Mouse (Mus musculus) neural tube, embryonic 14.5 days (tissue): Measurements from ENCODE around the gene Lemd2. TPM values are rescaled to one million over a fixed set of nuclear protein-coding genes. Genes with fewer than 3 reads are reported as not detected.
A peak's percentile ranks its signal among the peaks of the same experiment; 100 is the strongest.

Experiments used
- ATAC-seq: fragments of 200-750 bp; cut with Nextera tagmentation; 2 replicates; pipeline ENCODE4 v1.8.0; 2017; ENCODE audit warnings: low read depth, mild to moderate bottlenecking, moderate TSS enrichment, moderate library complexity
- H3K27ac ChIP-seq: fragments of 300-500 bp; sonication (generic); 2 replicates; pipeline ENCODE4 v1.5.1; 2014; ENCODE audit warnings: low read depth, mild to moderate bottlenecking, control low read depth, low read length, moderate library complexity, mixed read lengths
- H3K27me3 ChIP-seq: fragments of 300-500 bp; sonication (generic); 2 replicates; pipeline ENCODE4 v1.6.1; 2014; ENCODE audit warnings: low read length; ENCODE audit not compliant: control insufficient read depth, insufficient read depth
- H3K36me3 ChIP-seq: fragments of 300-500 bp; sonication (generic); 2 replicates; pipeline ENCODE4 v1.6.1; 2014; ENCODE audit warnings: low read length, mixed read lengths; ENCODE audit not compliant: control insufficient read depth, insufficient read depth
- H3K4me1 ChIP-seq: fragments of 300-500 bp; sonication (generic); 2 replicates; pipeline ENCODE4 v1.6.1; 2014; ENCODE audit warnings: low read length; ENCODE audit not compliant: control insufficient read depth, insufficient read depth
- H3K4me2 ChIP-seq: fragments of 300-500 bp; sonication (generic); 2 replicates; pipeline ENCODE4 v1.6.1; 2014; ENCODE audit warnings: mild to moderate bottlenecking, low read depth, low read length, control low read depth
- H3K4me3 ChIP-seq: fragments of 300-500 bp; sonication (generic); 2 replicates; pipeline ENCODE4 v1.5.1; 2014; ENCODE audit warnings: low read depth, low read length, control low read depth, mixed read lengths
- H3K9ac ChIP-seq: fragments of 300-500 bp; sonication (generic); replicated peaks from 2 replicates; pipeline ENCODE4 v1.6.1; 2014; ENCODE audit warnings: low read depth, mild to moderate bottlenecking, control low read depth, low read length, mixed read lengths
- H3K9me3 ChIP-seq: fragments of 300-500 bp; sonication (generic); 2 replicates; pipeline ENCODE4 v1.6.1; 2016; ENCODE audit warnings: low read length; ENCODE audit not compliant: control insufficient read depth
- WGBS: fragments of 180-500 bp; shearing (Covaris S2); extraction: QIAGEN DNeasy Blood & Tissue Kit; methylation state at CpG from one replicate; pipeline ENCODE4 v1.1.7; 2014; 5-methylcytosine and 5-hydroxymethylcytosine counted together
- polyA plus RNA-seq: library from polyadenylated mRNA; unstranded; fragments of >200 nt; fragmentation: Nextera tagmentation; extraction: Ambion mirVana; gene quantifications from 2 replicates; pipeline ENCODE4 v1.2.1, GENCODE M21; 2014

The Lemd2 gene
- polyA plus RNA-seq, 1 experiment from 2014 or later = 15.6 TPM

- no peak for ATAC-seq
- Histone ChIP-seq H3K36me3 (no peaks in the 10 kb centered on the region), H3K27me3 (no peaks in the 10 kb centered on the region), H3K27ac (no peak overlapping the region), H3K4me1 (peaks cover 21% of the 10 kb centered on the region), H3K9me3 (no peaks in the 10 kb centered on the region), H3K4me3 (no peak overlapping the region), H3K9ac (no peak overlapping the region), H3K4me2 (no peak overlapping the region)
- 73% methylated on average over 8 of the region's 8 CpGs for WGBS
Measured at GRCm38 (mm10) chr17:27151411-27151810, 52.9 kb downstream of the Lemd2 start.

- Histone ChIP-seq H3K9ac (no peak overlapping the region), H3K4me1 (peaks cover 26% of the 10 kb centered on the region), H3K4me3 (no peak overlapping the region), H3K27ac (no peak overlapping the region), H3K4me2 (no peak overlapping the region), H3K27me3 (no peaks in the 10 kb centered on the region), H3K36me3 (no peaks in the 10 kb centered on the region), H3K9me3 (no peaks in the 10 kb centered on the region)
- 64% methylated on average over 7 of the region's 7 CpGs for WGBS
- ATAC-seq = no peak
Measured at GRCm38 (mm10) chr17:27150871-27151270, 53.4 kb downstream of the Lemd2 start.

DNA sequence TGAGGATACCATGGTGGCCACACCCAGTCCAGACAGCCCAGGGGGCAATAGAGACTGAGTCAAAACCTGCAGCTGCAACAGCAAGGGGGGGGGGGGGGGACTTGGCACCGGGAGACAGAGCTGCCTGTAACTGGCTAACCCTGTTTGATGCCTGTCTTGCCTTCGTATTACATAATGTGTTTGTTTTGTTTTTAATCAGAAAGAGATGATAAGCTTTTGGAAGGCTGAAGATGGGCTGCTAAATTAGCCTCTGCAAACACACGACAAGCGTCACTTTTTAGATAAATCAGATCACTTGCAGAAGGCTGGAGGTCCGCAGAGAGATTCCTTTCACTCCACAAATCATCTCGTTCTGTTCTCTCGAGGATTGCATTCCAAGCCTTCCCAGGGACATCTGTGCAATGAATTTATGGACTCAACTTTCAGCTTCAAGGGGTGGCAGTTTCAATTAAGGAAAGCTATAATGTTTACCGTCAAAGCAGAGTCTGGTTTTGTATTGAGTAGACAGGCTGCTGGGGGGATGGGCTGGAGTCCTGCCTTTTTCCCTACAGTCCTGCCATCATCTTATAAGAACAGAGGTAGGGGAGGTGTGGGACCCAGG, 57.8 kb downstream of the Lemd2 start:
- Histone ChIP-seq H3K36me3 (no peaks in the 10 kb centered on the region), H3K4me2 (peak overlapping the region; percentile 4; the same call in 1 of the 2 replicates)
- 14% methylated on average over 8 of the region's 8 CpGs for WGBS

GRCm38 (mm10) chr17:27144152-27144551, 60.1 kb downstream of the Lemd2 start:
- 76% methylated on average over 4 of the region's 4 CpGs for WGBS

More for the DNA sequence above, 57.8 kb downstream of the Lemd2 start:
- H3K4me1 ChIP-seq = peaks cover 25% of the 10 kb centered on the region
- H3K27ac ChIP-seq = 0 out of 2 replicates have a peak overlapping the region, but pooled peaks have one; percentile 10
- no peak overlapping the region for H3K4me3 ChIP-seq
- no peak overlapping the region for H3K9ac ChIP-seq
- H3K9me3 ChIP-seq = no peaks in the 10 kb centered on the region
- H3K27me3 ChIP-seq = no peaks in the 10 kb centered on the region
- ATAC-seq = peak; percentile 51; the same call in 1 of the 2 replicates

DNA sequence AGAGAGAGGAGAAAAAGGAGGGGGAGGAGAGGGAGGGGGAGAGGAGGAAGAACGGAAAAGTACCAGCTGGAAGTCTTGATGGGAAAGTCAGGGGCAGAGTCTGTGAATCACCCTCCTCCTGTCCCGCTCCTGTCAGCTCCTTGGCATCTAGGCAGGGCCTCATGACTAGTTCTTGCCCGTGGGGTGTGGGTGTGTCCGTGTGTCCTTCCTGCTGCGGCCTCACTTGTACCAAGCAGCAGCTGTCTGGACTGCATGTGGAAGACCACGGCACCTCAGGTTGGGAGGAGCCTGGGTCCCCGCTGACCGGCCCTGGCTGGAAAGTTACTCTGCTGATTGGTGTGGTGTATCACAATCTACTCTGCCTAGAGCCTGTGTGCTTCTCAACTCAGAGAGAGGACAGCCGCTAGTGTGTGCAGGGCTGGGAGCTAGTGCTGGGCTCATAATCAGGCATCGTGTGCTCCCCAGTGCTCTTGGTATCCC, 62.3 kb downstream of the Lemd2 start:
- WGBS = 54% methylated on average over 10 of the region's 10 CpGs
- Histone ChIP-seq H3K9ac (no peak overlapping the region), H3K9me3 (no peaks in the 10 kb centered on the region), H3K27me3 (no peaks in the 10 kb centered on the region), H3K27ac (no peak overlapping the region), H3K4me2 (no peak overlapping the region), H3K4me1 (peaks cover 37% of the 10 kb centered on the region), H3K4me3 (no peak overlapping the region), H3K36me3 (no peaks in the 10 kb centered on the region)
- ATAC-seq = no peak

More at GRCm38 (mm10) chr17:27144152-27144551, 60.1 kb downstream of the Lemd2 start:
- Histone ChIP-seq H3K4me3 (no peak overlapping the region), H3K36me3 (no peaks in the 10 kb centered on the region), H3K4me2 (no peak overlapping the region), H3K9me3 (no peaks in the 10 kb centered on the region), H3K4me1 (peaks cover 39% of the 10 kb centered on the region), H3K27ac (no peak overlapping the region), H3K9ac (no peak overlapping the region), H3K27me3 (no peaks in the 10 kb centered on the region)
- ATAC-seq = no peak

GRCm38 (mm10) chr17:27140262-27140661, 64.0 kb downstream of the Lemd2 start:
- peaks cover 27% of the 10 kb centered on the region for H3K4me1 ChIP-seq
- ATAC-seq = no peak
- H3K9me3 ChIP-seq = no peaks in the 10 kb centered on the region
- H3K27me3 ChIP-seq = no peaks in the 10 kb centered on the region
- no peak overlapping the region for H3K4me2 ChIP-seq
- WGBS = 36% methylated on average over 9 of the region's 9 CpGs
- H3K36me3 ChIP-seq = no peaks in the 10 kb centered on the region
- no peak overlapping the region for H3K9ac ChIP-seq
- no peak overlapping the region for H3K27ac ChIP-seq
- H3K4me3 ChIP-seq = no peak overlapping the region

Other genes with a start within 250 kb of the Lemd2 start
- gene Zbtb9, start 231.3 kb downstream of the Lemd2 start, polyA plus RNA-seq = 10.8 and 11.4 TPM in 2 replicates
- 4.6 and 5.3 TPM in 2 replicates for gene Bak1, start 175.5 kb downstream of the Lemd2 start, polyA plus RNA-seq
- 0.50 and 1.8 TPM in 2 replicates for gene Itpr3, start 147.2 kb downstream of the Lemd2 start, polyA plus RNA-seq
- 288 and 349 TPM in 2 replicates for gene Uqcc2, start 70.6 kb downstream of the Lemd2 start, polyA plus RNA-seq
- 0.44 and 0.62 TPM in 2 replicates for gene Ip6k3, start 36.7 kb downstream of the Lemd2 start, polyA plus RNA-seq